Mouse (Mus musculus): ENCODE results near the gene Ephx4. TPM values are rescaled to one million over a fixed set of nuclear protein-coding genes. Genes with fewer than 3 reads are reported as not detected.
"Not testable (repeated sequence)": the region's sequence is repeated elsewhere in the genome, so short reads cannot be mapped to it uniquely, and the experiment has no call there.

Gene Ephx4
- polyA plus RNA-seq (2011; ENCODE audit: insufficient read length, low read depth, missing spikeins): not detected in 2 replicates

DNA sequence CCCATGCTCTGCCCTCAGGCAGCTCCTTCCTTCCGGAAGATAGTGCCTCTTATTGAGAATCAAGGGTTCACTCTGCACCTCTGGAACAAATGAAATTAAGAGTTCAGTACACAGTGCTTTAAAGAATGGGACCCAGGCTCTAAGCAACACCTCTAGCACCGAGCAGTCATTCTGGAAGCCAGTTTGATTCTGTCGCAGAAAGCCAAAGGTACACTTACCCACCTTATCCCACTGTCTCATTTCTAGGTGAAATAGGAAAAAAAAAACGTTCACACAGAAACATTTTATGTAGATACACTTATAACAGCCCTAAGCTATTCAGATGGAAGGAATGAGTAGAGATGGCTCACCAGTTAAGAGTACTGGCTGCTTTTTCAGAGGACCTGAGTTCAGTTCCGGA lies at the start of gene Ephx4:
Gene Ephx4 (plus strand): TSS at position 301 of the 400 bp plus-strand sequence.
- TF ChIP-seq CTCF (IDR thresholded peaks at IDR 0.05; ENCODE audit: borderline replicate concordance, insufficient read depth, low read length): no peak
- TF ChIP-seq POLR2A (IDR thresholded peaks at IDR 0.05; ENCODE audit: low read depth, low read length): no peak
- H3K4me3 ChIP-seq (ENCODE audit: insufficient read depth, low read length): peak within 1 kb of the TSS; percentile 32

DNA sequence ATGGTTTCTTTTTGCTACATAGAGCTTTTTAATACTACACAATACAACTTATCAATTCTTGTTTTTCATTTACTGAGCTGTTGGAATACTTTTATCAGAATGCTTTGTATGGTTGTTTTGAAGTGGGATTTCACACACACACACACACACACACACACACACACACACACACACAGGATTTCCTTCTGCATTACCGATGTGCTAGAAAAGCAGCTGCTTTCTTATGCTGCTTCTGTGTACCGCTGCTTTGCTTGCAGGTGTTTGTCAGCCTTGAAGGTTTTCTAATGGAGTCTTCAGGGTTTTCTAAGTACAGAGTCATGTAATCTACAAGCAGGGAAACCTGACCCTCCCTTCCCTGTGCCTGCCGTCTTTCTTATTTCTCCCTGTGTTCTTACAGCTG lies 48.6 kb upstream of the Ephx4 start:
- Histone ChIP-seq H3K4me3 (ENCODE audit: insufficient read depth, low read length) (no peak overlapping the region), H3K4me1 (ENCODE audit: control insufficient read depth, insufficient read depth, low read length) (peaks cover 6% of the 10 kb centered on the region; the same call in 1 of the 2 replicates), H3K27ac (ENCODE audit: insufficient read depth, low read length) (no peak overlapping the region)
- TF ChIP-seq CTCF (IDR thresholded peaks at IDR 0.05; ENCODE audit: borderline replicate concordance, insufficient read depth, low read length): no peak
- no peak for TF ChIP-seq POLR2A (IDR thresholded peaks at IDR 0.05; ENCODE audit: low read depth, low read length)

More for the DNA sequence above, at the start of gene Ephx4:
- H3K4me1 ChIP-seq (ENCODE audit: control insufficient read depth, insufficient read depth, low read length): no peaks in the 10 kb centered on the region
- H3K27ac ChIP-seq (ENCODE audit: insufficient read depth, low read length): no peak within 1 kb of the TSS

DNA sequence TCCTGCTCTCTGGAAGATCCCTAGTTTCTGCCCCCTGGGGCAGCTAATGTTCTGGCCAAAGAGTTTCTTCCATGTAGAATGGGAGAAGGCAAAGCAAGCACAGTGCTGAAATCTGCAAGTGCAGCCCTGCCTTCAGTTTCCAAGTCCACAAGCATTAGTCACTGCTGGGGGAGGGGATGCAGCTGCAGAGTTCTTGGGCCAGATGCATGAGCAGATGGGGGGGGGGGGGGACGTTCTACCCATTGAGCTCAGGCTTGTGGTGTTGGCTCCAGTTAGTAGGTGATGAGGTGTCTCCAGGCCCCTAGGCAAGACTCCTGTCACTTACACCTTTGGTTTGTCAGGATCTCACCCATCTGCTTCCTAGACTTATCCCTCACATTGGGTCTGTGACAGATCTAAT lies 46.7 kb upstream of the Ephx4 start:
- no peak overlapping the region for H3K27ac ChIP-seq (ENCODE audit: insufficient read depth, low read length)

DNA sequence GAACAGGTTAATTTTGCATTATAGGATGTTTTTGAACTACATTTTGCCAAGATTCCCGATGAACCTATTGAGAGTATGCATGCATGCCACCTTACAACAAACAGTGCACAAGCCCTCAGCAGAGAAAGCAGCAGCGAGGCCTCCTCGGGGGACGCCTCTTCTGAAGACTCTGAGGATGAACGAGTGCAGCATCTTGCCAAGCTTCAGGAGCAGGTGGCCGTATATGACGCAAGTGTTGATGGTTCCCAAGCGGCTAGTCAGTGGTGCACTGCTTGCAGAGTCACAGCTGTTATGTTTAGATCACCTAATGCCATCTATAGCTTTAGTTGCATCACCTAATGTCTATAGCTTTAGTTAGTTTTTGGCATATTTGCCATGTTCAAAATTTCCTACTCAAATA lies 44.8 kb upstream of the Ephx4 start:
- TF ChIP-seq CTCF (IDR thresholded peaks at IDR 0.05; ENCODE audit: borderline replicate concordance, insufficient read depth, low read length) (no peak), POLR2A (IDR thresholded peaks at IDR 0.05; ENCODE audit: low read depth, low read length) (no peak)
- H3K4me3 ChIP-seq (ENCODE audit: insufficient read depth, low read length): no peak overlapping the region
- peaks cover 6% of the 10 kb centered on the region; the same call in 1 of the 2 replicates for H3K4me1 ChIP-seq (ENCODE audit: control insufficient read depth, insufficient read depth, low read length)
- H3K27ac ChIP-seq (ENCODE audit: insufficient read depth, low read length): no peak overlapping the region

More for the DNA sequence above, 46.7 kb upstream of the Ephx4 start:
- Histone ChIP-seq H3K4me3 (ENCODE audit: insufficient read depth, low read length) (no peak overlapping the region), H3K4me1 (ENCODE audit: control insufficient read depth, insufficient read depth, low read length) (peaks cover 6% of the 10 kb centered on the region; the same call in 1 of the 2 replicates)
- TF ChIP-seq CTCF (IDR thresholded peaks at IDR 0.05; ENCODE audit: borderline replicate concordance, insufficient read depth, low read length) (no peak), POLR2A (IDR thresholded peaks at IDR 0.05; ENCODE audit: low read depth, low read length) (no peak)

DNA sequence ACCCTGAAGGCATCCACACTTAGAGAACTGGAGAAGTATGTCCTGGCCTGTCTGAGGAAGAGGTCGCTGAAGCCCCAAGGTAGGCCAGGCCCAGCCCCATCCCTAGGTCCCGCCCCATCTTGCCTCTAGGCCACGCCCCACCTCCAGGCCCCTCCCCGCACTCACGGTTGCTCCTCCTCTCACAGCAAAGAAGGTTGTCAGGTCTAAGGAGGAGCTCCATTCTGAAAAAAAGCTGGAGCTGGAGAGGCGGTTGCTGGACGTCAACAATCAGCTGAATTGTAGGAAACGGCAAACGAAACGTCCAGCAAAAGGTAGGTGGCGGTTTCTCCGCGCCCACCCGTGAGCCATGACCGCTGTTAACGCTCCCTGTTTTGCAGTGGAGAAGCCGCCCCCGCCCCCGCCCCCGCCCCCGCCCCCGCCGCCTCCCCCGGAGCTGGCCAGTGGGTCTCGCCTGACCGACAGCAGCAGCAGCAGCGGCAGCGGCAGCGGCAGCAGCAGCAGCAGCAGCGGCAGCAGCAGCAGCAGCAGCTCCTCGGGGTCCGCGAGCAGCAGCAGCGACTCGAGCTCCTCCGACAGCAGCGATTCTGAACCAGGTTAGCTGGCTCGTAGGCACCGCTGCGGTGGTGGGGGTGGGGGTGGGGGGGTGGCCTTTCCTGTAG lies 43.0 kb upstream of the Ephx4 start:
- peaks cover 6% of the 10 kb centered on the region; the same call in 1 of the 2 replicates for H3K4me1 ChIP-seq (ENCODE audit: control insufficient read depth, insufficient read depth, low read length)
- H3K4me3 ChIP-seq (ENCODE audit: insufficient read depth, low read length): peak overlapping the region; percentile 44
- TF ChIP-seq POLR2A (IDR thresholded peaks at IDR 0.05; ENCODE audit: low read depth, low read length): peak; percentile 63
- no peak for TF ChIP-seq CTCF (IDR thresholded peaks at IDR 0.05; ENCODE audit: borderline replicate concordance, insufficient read depth, low read length)
- H3K27ac ChIP-seq (ENCODE audit: insufficient read depth, low read length): no peak overlapping the region

DNA sequence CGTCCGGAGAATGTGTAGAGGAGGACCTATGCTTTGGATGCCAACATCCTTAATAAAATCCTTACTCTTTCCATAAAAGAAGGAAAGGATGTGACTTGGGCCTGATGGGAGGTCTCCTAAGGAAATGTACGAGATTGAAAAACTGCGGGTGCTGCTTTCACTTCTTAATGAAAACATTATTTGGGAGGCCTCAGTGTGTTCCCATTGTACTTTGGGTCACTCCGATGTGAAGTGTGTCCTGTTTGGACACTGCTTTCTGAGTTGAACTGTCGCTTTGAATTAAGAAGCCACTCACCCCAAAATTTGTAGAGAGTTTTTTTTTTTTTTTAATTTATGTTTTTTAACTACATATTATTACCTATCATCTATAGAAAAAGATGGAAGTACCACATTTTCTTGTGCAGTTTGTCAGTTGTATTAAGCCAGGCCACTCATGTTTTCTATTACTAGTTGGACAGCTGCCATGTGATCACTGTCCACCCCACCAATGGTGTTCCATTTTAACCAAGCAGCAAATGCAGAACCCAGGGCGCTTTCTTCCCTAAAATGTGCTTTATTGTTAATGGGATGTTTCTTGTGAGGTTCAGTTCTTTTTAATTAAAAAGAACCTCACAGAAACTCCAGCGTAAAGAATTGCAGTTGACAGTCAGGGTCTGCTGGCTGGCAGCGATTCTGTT lies 42.3 kb upstream of the Ephx4 start:
- TF ChIP-seq CTCF (IDR thresholded peaks at IDR 0.05; ENCODE audit: borderline replicate concordance, insufficient read depth, low read length) (no peak), POLR2A (IDR thresholded peaks at IDR 0.05; ENCODE audit: low read depth, low read length) (no peak)
- Histone ChIP-seq H3K4me3 (ENCODE audit: insufficient read depth, low read length) (peak overlapping the region; percentile 61), H3K27ac (ENCODE audit: insufficient read depth, low read length) (no peak overlapping the region), H3K4me1 (ENCODE audit: control insufficient read depth, insufficient read depth, low read length) (peaks cover 6% of the 10 kb centered on the region; the same call in 1 of the 2 replicates)

DNA sequence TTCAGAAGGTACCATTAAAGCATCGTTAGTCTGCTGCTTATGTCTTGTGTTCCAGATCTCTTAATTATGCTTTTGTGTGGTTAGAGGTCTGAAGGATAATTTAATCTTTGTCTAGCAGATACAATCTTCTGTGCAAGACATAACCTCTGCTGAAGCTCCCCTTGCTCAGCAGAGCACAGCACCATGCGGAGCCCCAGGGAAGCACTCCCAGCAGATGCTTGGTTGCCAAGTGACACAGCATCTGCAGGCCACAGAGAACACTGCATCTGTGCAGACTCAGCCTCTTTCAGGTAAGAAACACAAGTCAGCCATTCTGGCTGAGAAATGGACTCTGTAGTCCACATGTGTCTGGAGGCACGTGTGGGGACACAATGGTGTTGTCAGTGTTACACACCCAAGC lies 32.5 kb upstream of the Ephx4 start:
- no peaks in the 10 kb centered on the region for H3K4me1 ChIP-seq (ENCODE audit: control insufficient read depth, insufficient read depth, low read length)
- H3K27ac ChIP-seq (ENCODE audit: insufficient read depth, low read length): no peak overlapping the region
- H3K4me3 ChIP-seq (ENCODE audit: insufficient read depth, low read length): no peak overlapping the region
- TF ChIP-seq CTCF (IDR thresholded peaks at IDR 0.05; ENCODE audit: borderline replicate concordance, insufficient read depth, low read length) (no peak), POLR2A (IDR thresholded peaks at IDR 0.05; ENCODE audit: low read depth, low read length) (no peak)

DNA sequence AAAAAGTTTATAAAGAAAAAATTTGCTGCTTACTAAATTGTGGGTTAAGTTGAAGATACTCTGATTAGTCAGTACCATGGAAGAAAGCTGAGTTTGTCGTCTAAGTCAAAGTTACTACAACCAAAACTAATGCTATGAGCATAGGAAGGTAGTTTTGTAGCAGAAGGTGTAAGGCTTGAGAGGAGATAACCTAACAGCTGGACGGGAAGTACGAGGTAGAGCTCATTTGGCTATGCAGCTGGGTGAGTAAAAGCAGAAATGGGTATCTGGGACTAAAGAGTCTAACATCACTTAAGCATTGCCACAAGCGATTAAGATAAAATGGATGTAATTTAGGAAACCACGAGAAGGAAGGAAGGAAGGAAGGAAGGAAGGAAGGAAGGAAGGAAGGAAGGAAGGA lies 31.2 kb upstream of the Ephx4 start:
- no peak overlapping the region for H3K27ac ChIP-seq (ENCODE audit: insufficient read depth, low read length)

DNA sequence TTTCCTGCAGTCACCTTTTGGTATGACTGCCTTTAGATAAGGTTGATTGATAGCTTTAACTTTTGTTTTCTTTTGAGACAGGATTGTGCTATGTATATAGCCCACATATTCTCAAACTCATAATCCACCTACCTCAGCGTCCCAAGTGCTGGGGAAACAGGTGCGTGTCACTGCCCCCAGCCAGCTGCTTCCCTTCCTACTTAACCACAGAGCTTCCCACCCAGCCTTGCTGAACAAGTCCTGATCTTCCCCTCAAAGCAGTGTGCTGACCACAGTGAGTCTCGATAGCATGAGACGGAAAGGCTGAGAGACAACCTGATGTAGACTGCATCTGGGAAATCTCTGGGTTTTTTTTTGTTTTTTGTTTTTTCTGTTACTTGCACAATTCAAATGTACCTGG lies 29.3 kb upstream of the Ephx4 start:
- TF ChIP-seq POLR2A (IDR thresholded peaks at IDR 0.05; ENCODE audit: low read depth, low read length): no peak
- no peak for TF ChIP-seq CTCF (IDR thresholded peaks at IDR 0.05; ENCODE audit: borderline replicate concordance, insufficient read depth, low read length)
- no peaks in the 10 kb centered on the region for H3K4me1 ChIP-seq (ENCODE audit: control insufficient read depth, insufficient read depth, low read length)
- no peak overlapping the region for H3K27ac ChIP-seq (ENCODE audit: insufficient read depth, low read length)
- no peak overlapping the region for H3K4me3 ChIP-seq (ENCODE audit: insufficient read depth, low read length)

More for the DNA sequence above, 31.2 kb upstream of the Ephx4 start:
- no peaks in the 10 kb centered on the region for H3K4me1 ChIP-seq (ENCODE audit: control insufficient read depth, insufficient read depth, low read length)
- no peak for TF ChIP-seq CTCF (IDR thresholded peaks at IDR 0.05; ENCODE audit: borderline replicate concordance, insufficient read depth, low read length)
- no peak for TF ChIP-seq POLR2A (IDR thresholded peaks at IDR 0.05; ENCODE audit: low read depth, low read length)
- no peak overlapping the region for H3K4me3 ChIP-seq (ENCODE audit: insufficient read depth, low read length)

DNA sequence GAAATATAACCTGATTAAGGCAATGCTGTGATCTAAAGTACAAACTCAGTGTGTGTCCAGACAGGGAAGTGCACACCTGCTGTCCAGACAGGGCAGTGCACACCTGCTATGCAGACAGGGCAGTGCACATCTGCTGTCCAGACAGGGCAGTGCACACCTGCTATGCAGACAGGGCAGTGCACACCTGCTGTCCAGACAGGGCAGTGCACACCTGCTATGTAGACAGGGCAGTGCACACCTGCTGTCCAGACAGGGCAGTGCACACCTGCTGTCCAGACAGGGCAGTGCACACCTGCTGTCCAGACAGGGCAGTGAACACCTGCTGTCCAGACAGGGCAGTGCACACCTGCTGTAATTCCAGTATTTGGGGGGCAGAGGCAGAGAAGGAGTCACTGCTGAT lies 16.1 kb upstream of the Ephx4 start:
- not testable (repeated sequence) for H3K4me1 ChIP-seq (ENCODE audit: control insufficient read depth, insufficient read depth, low read length); H3K4me3 ChIP-seq (ENCODE audit: insufficient read depth, low read length); H3K27ac ChIP-seq (ENCODE audit: insufficient read depth, low read length)
